ENCODE assay signal across 32 mouse cellular contexts in genomic region chr17:73231337-73231736, GRCm38 (mm10).
"Had no signal": no experiment of that assay in that cellular context is flagged by ENCODE, and none has a peak within 500 bp of the region (broad histone marks: within the 10 kb centered on the region; RNA-seq: fewer than 3 reads in every experiment).

No protein-coding gene starts in this region.

- H3K9me3 ChIP-seq: heart, embryonic 10.5 days; heart, embryonic 12.5 days; heart, embryonic 13.5 days; heart, embryonic 15.5 days; hindbrain, embryonic 10.5 days; hindbrain, embryonic 12.5 days; hindbrain, embryonic 13.5 days; hindbrain, embryonic 15.5 days; intestine, embryonic 15.5 days; kidney, embryonic 15.5 days had no signal

- DNase-seq: heart, postnatal 10 days; heart, postnatal 36 days; heart, postnatal 4 days; kidney, adult 11 months; kidney, adult 18-20 months; kidney, adult 2 months; kidney, adult 8-10 months; kidney, adult 9 months; kidney, postnatal 10 days; kidney, postnatal 14 days; kidney, postnatal 25 days; kidney, postnatal 36 days; kidney, postnatal 4 days; layer of hippocampus, adult 9-11 months; layer of hippocampus, postnatal 36 days had no signal

- H3K27me3 ChIP-seq: heart, embryonic 12.5 days; heart, embryonic 13.5 days; heart, embryonic 15.5 days; hindbrain, embryonic 12.5 days; hindbrain, embryonic 13.5 days; hindbrain, embryonic 15.5 days; intestine, embryonic 15.5 days; kidney, embryonic 15.5 days had no signal

- ATAC-seq: inflammation-experienced regulatory T-cells, adult 6 months; intestine, embryonic 15.5 days; intestine, embryonic 16.5 days; intestine, postnatal 0 days had no signal

- H3K4me3 ChIP-seq: heart, embryonic 10.5 days; heart, embryonic 12.5 days; heart, embryonic 13.5 days; heart, embryonic 15.5 days; hindbrain, embryonic 10.5 days; hindbrain, embryonic 12.5 days; hindbrain, embryonic 13.5 days; hindbrain, embryonic 15.5 days; intestine, embryonic 15.5 days; kidney, embryonic 15.5 days; layer of hippocampus, adult 2 months; left cerebral cortex, adult 2 months had no signal

- H3K27ac ChIP-seq: heart, embryonic 13.5 days; heart, embryonic 15.5 days; hindbrain, embryonic 10.5 days; hindbrain, embryonic 12.5 days; hindbrain, embryonic 14.5 days; hindbrain, embryonic 15.5 days; intestine, embryonic 15.5 days; kidney, embryonic 15.5 days; kidney, postnatal 0 days; layer of hippocampus, adult 2 months; left cerebral cortex, adult 2 months had no signal

- H3K9ac ChIP-seq: heart, embryonic 12.5 days; heart, embryonic 13.5 days; heart, embryonic 15.5 days; hindbrain, embryonic 12.5 days; hindbrain, embryonic 13.5 days; hindbrain, embryonic 14.5 days; hindbrain, embryonic 15.5 days; intestine, embryonic 15.5 days; kidney, embryonic 15.5 days had no signal

- H3K36me3 ChIP-seq: heart, embryonic 15.5 days; hindbrain, embryonic 10.5 days; hindbrain, embryonic 12.5 days; hindbrain, embryonic 13.5 days; hindbrain, embryonic 15.5 days; intestine, embryonic 15.5 days; kidney, embryonic 15.5 days had no signal
